Mouse (Mus musculus) testis, adult 2 months (tissue): ENCODE measurements around the gene Pfkp. TPM values are rescaled to one million over a fixed set of nuclear protein-coding genes. Genes with fewer than 3 reads are reported as not detected.

Experiments
- H3K27ac ChIP-seq: fragments of 200-500 bp; 2 replicates; pipeline ENCODE4 v1.5.1; 2012; ENCODE audit warnings: low read depth, low read length; ENCODE audit not compliant: control insufficient read depth, insufficient read depth
- H3K27me3 ChIP-seq: fragments of 200-500 bp; 2 replicates; pipeline ENCODE4 v1.6.1; 2012; ENCODE audit warnings: mild to moderate bottlenecking, low read length, moderate library complexity; ENCODE audit not compliant: control insufficient read depth, insufficient read depth
- H3K36me3 ChIP-seq: fragments of 200-500 bp; 2 replicates; pipeline ENCODE4 v1.6.1; 2012; ENCODE audit warnings: mild to moderate bottlenecking, low read length; ENCODE audit not compliant: control insufficient read depth, insufficient read depth
- H3K4me1 ChIP-seq: fragments of 200-500 bp; 2 replicates; pipeline ENCODE4 v1.6.1; 2012; ENCODE audit warnings: low read length; ENCODE audit not compliant: control insufficient read depth, insufficient read depth
- H3K4me3 ChIP-seq: fragments of 200-500 bp; 2 replicates; pipeline ENCODE4 v1.5.1; 2012; ENCODE audit warnings: low read depth, mild to moderate bottlenecking, low read length, moderate library complexity, mixed read lengths; ENCODE audit not compliant: control insufficient read depth
- CTCF ChIP-seq: fragments of 200-500 bp; IDR thresholded peaks from 2 replicates; pipeline ENCODE4 v1.5.1; 2012; ENCODE audit warnings: low read depth, mild to moderate bottlenecking, inconsistent platforms, low read length, moderate library complexity; ENCODE audit not compliant: control insufficient read depth, insufficient read depth, insufficient replicate concordance
- POLR2A ChIP-seq: fragments of 200-500 bp; IDR thresholded peaks from 2 replicates; pipeline ENCODE4 v1.6.1; 2012; ENCODE audit warnings: low read depth, mild to moderate bottlenecking, inconsistent platforms, low read length, moderate library complexity; ENCODE audit not compliant: control insufficient read depth
- polyA plus RNA-seq: library from polyadenylated mRNA; depleted of rRNA; stranded (reverse); fragments of >200 nt; gene quantifications from 2 replicates; pipeline ENCODE4 v1.2.3, GENCODE M21; 2012

The Pfkp gene
- polyA plus RNA-seq, 1 experiment: 133 TPM

DNA sequence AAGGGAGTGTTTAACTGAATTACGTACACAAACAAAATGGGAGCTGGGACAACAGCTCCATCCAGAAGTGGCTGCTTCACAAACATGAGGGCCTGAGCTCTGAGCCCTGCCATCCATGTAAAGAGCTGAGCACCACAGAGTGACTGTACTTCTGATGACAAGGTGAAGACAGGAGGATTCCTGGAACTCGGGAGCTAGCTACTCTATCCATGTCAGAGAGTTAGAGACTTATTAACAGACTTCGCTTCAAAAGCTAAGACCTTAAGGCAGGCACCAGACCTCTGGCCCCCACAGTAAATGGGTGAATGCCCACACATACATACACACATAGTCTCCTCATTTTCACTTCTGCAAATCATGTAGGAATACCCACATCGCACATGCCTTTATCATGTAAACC is 11.6 kb downstream of the Pfkp start:
- Histone ChIP-seq H3K4me1 (no peaks in the 10 kb centered on the region), H3K27ac (no peak overlapping the region), H3K27me3 (no peaks in the 10 kb centered on the region), H3K36me3 (no peaks in the 10 kb centered on the region), H3K4me3 (no peak overlapping the region)
- TF ChIP-seq POLR2A (no peak), CTCF (no peak)

DNA sequence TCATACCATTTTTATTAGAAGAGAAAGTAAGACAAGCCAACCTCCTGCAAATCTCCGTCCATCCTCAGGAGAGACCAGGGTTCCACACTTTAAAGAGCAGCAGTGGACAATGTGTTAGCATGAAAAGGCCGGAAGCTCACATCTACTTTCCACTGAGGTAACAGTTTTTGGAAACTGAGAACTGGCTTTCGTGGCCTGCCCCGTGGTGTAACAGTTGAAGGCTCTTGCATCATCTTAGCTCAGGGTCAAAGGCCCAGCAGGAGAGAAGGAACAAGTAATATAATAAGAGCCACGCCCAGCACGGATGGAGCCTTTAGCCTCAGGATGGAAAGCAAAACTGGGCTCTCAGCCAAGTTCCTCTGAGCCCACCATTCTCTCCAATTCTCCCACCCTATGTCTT is 12.1 kb downstream of the Pfkp start:
- Histone ChIP-seq H3K27ac (no peak overlapping the region), H3K27me3 (no peaks in the 10 kb centered on the region), H3K4me3 (no peak overlapping the region), H3K36me3 (no peaks in the 10 kb centered on the region), H3K4me1 (no peaks in the 10 kb centered on the region)
- TF ChIP-seq POLR2A (no peak), CTCF (no peak)

DNA sequence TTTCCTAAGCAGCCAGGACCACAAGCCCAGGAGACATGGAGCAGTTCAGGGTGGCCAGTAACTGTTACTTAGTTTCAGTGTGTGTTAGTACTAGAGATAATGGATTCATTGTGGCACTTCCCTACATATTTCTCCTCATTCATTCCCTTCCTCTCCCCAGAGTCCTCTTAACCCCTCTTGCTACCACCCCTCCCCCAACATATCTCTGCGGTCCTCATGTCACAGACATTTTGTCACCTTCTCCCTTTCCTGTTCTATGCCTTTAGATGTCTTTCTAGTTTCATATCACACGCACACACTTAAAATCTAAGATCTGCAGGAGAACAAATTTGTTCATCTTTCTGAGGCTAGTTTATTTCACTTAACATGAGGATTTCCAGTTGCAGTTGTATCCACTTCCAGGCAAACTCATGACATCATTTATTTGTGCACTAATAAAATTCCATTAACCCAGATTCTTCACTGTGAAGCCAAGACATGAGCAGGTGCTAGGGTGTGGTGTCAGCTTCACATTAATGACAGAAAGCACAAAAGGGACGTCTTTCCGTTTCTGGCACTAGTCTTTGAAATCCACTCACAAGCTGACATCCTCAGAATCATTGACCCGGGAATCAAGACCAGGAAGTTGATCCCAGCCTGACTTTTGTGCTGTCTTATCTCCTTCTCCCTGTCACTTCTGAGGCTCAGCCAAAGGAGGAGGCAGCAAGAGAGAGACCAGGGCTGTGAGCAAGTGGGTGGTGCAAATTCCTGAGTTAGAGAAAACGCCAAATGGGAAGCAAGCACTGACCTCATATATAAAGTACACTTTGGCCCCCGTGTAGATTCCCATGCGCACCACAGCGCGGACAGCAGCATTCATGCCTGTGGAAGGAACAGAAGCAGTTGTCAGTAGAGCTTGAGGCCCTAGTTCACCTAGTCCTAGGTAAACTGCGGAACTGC is 13.2 kb downstream of the Pfkp start:
- Histone ChIP-seq H3K4me3 (no peak overlapping the region), H3K36me3 (no peaks in the 10 kb centered on the region), H3K27ac (no peak overlapping the region), H3K4me1 (no peaks in the 10 kb centered on the region), H3K27me3 (no peaks in the 10 kb centered on the region)
- TF ChIP-seq POLR2A (no peak), CTCF (no peak)

DNA sequence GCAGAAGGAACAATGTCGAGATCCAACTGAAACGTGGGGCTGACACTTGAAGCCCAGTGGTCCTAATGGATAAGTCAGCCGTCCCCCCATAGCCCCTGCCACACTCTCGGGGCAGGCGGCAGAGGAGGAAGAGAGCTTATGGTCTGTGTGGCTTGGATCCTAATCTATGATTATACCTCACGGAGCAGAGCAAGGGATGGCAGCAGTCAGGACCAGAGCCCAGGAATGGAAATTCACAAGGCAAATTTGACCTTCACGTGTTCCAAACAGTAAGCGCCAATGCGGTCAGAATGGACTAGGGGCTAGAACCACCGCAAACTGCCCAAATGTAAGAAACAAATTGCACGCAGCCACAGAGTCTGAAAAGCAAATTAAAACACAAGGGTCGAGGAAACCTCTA is 14.5 kb downstream of the Pfkp start:
- Histone ChIP-seq H3K27ac (no peak overlapping the region), H3K27me3 (no peaks in the 10 kb centered on the region), H3K4me3 (no peak overlapping the region), H3K4me1 (no peaks in the 10 kb centered on the region), H3K36me3 (no peaks in the 10 kb centered on the region)
- TF ChIP-seq CTCF (no peak), POLR2A (no peak)

DNA sequence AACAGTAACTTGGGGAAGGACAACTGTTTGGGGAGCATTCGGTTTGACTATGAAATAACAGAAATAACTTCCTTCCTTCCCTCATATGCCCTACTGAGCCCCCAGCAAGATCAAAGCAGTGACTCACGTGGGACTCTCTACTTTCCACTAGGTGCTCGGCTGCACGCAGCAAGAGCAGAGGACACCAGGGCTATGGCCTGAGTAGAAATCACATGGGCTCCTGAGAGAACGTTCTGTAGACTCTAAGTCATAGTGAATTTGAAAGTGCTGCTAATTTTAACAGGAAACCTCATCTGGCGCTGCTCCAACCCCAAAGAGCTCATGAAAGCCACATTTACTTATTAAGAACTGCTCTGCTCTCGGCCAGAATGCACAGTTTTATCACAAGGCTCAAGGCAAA is 15.1 kb downstream of the Pfkp start:
- Histone ChIP-seq H3K27me3 (no peaks in the 10 kb centered on the region), H3K4me3 (no peak overlapping the region), H3K4me1 (no peaks in the 10 kb centered on the region), H3K36me3 (no peaks in the 10 kb centered on the region), H3K27ac (no peak overlapping the region)
- no peak for TF ChIP-seq POLR2A
- no peak for TF ChIP-seq CTCF

DNA sequence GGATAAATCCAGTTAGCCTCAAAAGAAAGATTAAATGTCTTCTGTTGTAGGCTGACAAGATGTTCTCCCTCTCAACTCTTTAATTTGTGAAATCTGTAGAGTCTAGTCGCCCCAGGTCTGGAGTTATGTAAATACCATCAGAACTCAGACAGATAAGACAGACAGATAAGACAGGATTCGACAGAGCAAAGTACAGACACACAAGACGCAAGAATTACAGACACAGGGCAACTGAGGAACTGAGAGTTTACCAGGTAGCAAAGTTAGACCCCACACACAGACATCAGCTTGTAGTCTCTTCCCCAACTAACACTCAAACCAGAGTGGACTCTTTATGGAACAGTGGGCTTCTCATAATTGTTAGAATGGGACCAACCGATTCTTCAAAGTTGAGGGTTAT is 15.6 kb downstream of the Pfkp start:
- Histone ChIP-seq H3K27ac (no peak overlapping the region), H3K4me3 (no peak overlapping the region), H3K4me1 (no peaks in the 10 kb centered on the region), H3K36me3 (no peaks in the 10 kb centered on the region), H3K27me3 (no peaks in the 10 kb centered on the region)
- no peak for TF ChIP-seq POLR2A

DNA sequence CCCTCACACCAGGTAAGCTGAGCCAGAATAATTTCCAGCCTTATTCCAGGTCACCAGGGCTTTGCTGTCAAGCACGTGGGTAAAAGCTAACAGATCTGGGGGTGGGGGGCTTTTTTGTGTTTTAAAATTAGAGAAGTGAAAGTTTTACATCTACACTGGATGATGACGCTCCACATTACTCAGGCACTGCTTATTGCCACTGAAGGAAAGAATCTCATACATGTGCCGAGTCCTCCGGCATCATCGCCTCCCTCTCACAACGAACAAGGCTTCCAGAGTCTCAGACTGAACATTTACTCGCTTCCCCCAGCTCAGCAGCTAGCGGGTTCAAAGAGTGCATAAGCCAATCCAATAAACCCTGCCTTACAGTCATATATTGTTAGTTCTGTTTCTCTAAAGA is 16.1 kb downstream of the Pfkp start:
- no peaks in the 10 kb centered on the region for H3K36me3 ChIP-seq
- TF ChIP-seq POLR2A: no peak
- no peak for TF ChIP-seq CTCF
- H3K27me3 ChIP-seq: no peaks in the 10 kb centered on the region
- H3K4me1 ChIP-seq: no peaks in the 10 kb centered on the region
- H3K4me3 ChIP-seq: no peak overlapping the region
- H3K27ac ChIP-seq: no peak overlapping the region
